Mouse (Mus musculus): Measurements from ENCODE around the gene Mical3. TPM values are rescaled to one million over a fixed set of nuclear protein-coding genes. Genes with fewer than 3 reads are reported as not detected.

Gene Mical3
- polyA plus RNA-seq, 1 experiment from 2014 or later, result 20.0 TPM

GRCm38 (mm10) chr6:121063771-121064170 lies 67.0 kb downstream of the Mical3 start:
- no peak for ATAC-seq (ENCODE audit: low FRiP score, low TSS enrichment)
- H3K9me3 ChIP-seq (ENCODE audit: control insufficient read depth, low read length), result no peaks in the 10 kb centered on the region
- H3K4me3 ChIP-seq (ENCODE audit: low read length), result no peak overlapping the region
- no peaks in the 10 kb centered on the region for H3K36me3 ChIP-seq (ENCODE audit: control insufficient read depth, insufficient read depth, low read length)
- 75% methylated on average over 8 of the region's 8 CpGs for WGBS
- peak overlapping the region; percentile 73 for H3K27ac ChIP-seq (ENCODE audit: low read depth, low read length)
- no peaks in the 10 kb centered on the region for H3K27me3 ChIP-seq (ENCODE audit: control insufficient read depth, insufficient read depth, low read length)
- H3K4me1 ChIP-seq (ENCODE audit: control insufficient read depth, insufficient read depth, low read length), result peaks cover 52% of the 10 kb centered on the region
- no peak overlapping the region; the same call in 1 of the 2 replicates for H3K9ac ChIP-seq (ENCODE audit: low read depth, low read length)
- no peak overlapping the region for H3K4me2 ChIP-seq (replicated peaks; ENCODE audit: low read depth, low read length)

DNA sequence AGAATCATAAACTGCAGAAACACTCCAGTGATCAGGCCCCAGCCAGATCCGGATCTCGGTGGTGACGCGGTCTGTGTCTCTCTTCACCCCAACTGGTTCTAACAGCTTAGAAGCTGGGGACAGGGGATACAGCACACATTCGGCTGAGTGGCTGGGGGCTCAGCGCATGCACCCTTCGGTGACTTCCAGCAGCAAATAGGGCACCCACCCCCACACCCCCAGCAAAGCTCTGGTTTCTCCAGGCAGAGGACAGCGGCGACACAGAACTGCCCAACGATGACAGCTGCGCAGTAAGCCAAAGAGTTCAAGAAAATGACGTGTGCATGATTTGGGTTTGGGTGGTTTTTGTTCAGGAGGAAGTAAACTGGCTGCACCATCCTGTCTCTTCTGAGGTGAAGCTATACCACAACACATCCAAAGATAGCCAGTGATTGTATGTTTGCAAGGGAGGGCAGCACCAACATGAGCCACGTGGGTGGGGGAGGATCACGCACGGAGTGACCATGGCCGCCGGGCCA lies 67.8 kb downstream of the Mical3 start:
- 79% methylated on average over 17 of the region's 17 CpGs for WGBS
- H3K27me3 ChIP-seq (ENCODE audit: control insufficient read depth, insufficient read depth, low read length), result no peaks in the 10 kb centered on the region
- peaks cover 47% of the 10 kb centered on the region for H3K4me1 ChIP-seq (ENCODE audit: control insufficient read depth, insufficient read depth, low read length)
- ATAC-seq (ENCODE audit: low FRiP score, low TSS enrichment), result peak; percentile 39; the same call in 1 of the 2 replicates
- H3K9me3 ChIP-seq (ENCODE audit: control insufficient read depth, low read length), result no peaks in the 10 kb centered on the region
- H3K4me3 ChIP-seq (ENCODE audit: low read length), result no peak overlapping the region
- H3K27ac ChIP-seq (ENCODE audit: low read depth, low read length), result no peak overlapping the region; the same call in 1 of the 2 replicates
- H3K9ac ChIP-seq (ENCODE audit: low read depth, low read length), result no peak overlapping the region
- no peak overlapping the region for H3K4me2 ChIP-seq (replicated peaks; ENCODE audit: low read depth, low read length)
- H3K36me3 ChIP-seq (ENCODE audit: control insufficient read depth, insufficient read depth, low read length), result no peaks in the 10 kb centered on the region

DNA sequence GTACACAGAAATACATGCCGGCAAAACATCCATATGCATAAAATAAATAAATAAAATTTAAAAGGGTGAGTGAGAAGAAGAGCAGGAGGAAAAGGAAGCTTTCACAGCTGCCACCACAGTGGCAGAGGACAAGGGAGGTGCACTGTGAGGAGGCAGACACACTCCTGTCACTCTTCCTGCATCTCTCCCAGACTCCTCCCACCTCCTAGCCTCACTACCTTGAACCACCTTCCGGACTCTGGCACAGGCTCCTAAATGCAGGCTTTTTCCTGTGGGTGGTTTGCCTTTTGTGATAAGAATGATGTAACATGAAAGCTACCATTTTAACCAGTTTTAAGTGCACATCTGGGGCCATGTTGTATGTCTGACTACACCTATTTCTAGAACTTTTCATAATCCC lies 72.8 kb downstream of the Mical3 start:
- Histone ChIP-seq H3K27ac (ENCODE audit: low read depth, low read length) (no peak overlapping the region), H3K36me3 (ENCODE audit: control insufficient read depth, insufficient read depth, low read length) (no peaks in the 10 kb centered on the region), H3K4me3 (ENCODE audit: low read length) (no peak overlapping the region), H3K9me3 (ENCODE audit: control insufficient read depth, low read length) (no peaks in the 10 kb centered on the region), H3K4me1 (ENCODE audit: control insufficient read depth, insufficient read depth, low read length) (peaks cover 17% of the 10 kb centered on the region), H3K4me2 (replicated peaks; ENCODE audit: low read depth, low read length) (no peak overlapping the region), H3K27me3 (ENCODE audit: control insufficient read depth, insufficient read depth, low read length) (no peaks in the 10 kb centered on the region), H3K9ac (ENCODE audit: low read depth, low read length) (no peak overlapping the region)
- ATAC-seq (ENCODE audit: low FRiP score, low TSS enrichment), result no peak
- 89% methylated on average over 2 of the region's 2 CpGs for WGBS

DNA sequence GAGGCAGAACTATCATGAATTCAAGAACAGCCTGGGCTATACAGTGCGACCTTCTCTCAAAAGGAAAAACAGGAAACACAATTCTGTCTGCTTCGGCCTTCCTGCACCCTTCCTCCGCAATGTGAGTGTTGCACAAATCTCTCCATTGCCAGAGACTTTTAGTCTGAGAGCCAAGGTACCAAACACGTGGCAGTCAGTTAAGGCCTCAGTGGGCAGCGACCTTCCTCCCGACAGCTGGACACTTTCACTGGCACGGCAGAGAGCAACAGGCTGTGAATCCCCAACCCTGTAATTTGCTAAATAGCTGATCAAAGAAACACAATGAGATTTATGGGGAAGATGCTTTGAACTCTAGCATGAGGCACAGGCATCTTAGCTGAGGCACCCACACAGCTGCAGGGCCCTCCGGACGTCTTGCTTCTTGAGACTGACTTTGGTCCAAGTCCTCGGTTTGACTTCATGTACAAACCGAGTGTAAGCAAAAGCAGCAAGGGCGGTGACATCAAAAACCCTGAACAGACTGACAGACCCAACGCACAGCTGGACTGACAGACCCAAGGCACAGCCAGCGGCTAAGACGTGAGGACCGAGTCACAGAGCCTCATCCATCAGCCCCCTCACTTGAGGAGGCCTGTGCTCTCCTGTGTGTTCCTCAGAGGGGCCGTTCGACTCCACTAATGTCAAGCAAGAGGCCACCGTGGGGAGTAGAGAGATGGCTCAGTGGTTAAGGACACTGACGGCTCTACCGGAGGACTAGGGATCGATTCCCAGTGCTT lies 73.4 kb downstream of the Mical3 start:
- 47% methylated on average over 22 of the region's 22 CpGs for WGBS
- H3K4me2 ChIP-seq (replicated peaks; ENCODE audit: low read depth, low read length), result no peak overlapping the region
- no peaks in the 10 kb centered on the region for H3K27me3 ChIP-seq (ENCODE audit: control insufficient read depth, insufficient read depth, low read length)
- no peak overlapping the region for H3K4me3 ChIP-seq (ENCODE audit: low read length)
- H3K27ac ChIP-seq (ENCODE audit: low read depth, low read length), result no peak overlapping the region
- H3K4me1 ChIP-seq (ENCODE audit: control insufficient read depth, insufficient read depth, low read length), result peaks cover 13% of the 10 kb centered on the region
- H3K9me3 ChIP-seq (ENCODE audit: control insufficient read depth, low read length), result no peaks in the 10 kb centered on the region
- H3K9ac ChIP-seq (ENCODE audit: low read depth, low read length), result no peak overlapping the region
- H3K36me3 ChIP-seq (ENCODE audit: control insufficient read depth, insufficient read depth, low read length), result no peaks in the 10 kb centered on the region
- peak; percentile 26; the same call in 1 of the 2 replicates for ATAC-seq (ENCODE audit: low FRiP score, low TSS enrichment)

- no peak overlapping the region for H3K4me3 ChIP-seq (ENCODE audit: low read length)
- H3K9ac ChIP-seq (ENCODE audit: low read depth, low read length), result no peak overlapping the region
- ATAC-seq (ENCODE audit: low FRiP score, low TSS enrichment), result no peak
- H3K4me2 ChIP-seq (replicated peaks; ENCODE audit: low read depth, low read length), result no peak overlapping the region
- H3K36me3 ChIP-seq (ENCODE audit: control insufficient read depth, insufficient read depth, low read length), result no peaks in the 10 kb centered on the region
- 50% methylated on average over 3 of the region's 3 CpGs for WGBS
- no peaks in the 10 kb centered on the region for H3K27me3 ChIP-seq (ENCODE audit: control insufficient read depth, insufficient read depth, low read length)
- peaks cover 10% of the 10 kb centered on the region; the same call in 1 of the 2 replicates for H3K4me1 ChIP-seq (ENCODE audit: control insufficient read depth, insufficient read depth, low read length)
- H3K27ac ChIP-seq (ENCODE audit: low read depth, low read length), result no peak overlapping the region
- H3K9me3 ChIP-seq (ENCODE audit: control insufficient read depth, low read length), result no peaks in the 10 kb centered on the region
Measured at GRCm38 (mm10) chr6:121055496-121055895, 75.3 kb downstream of the Mical3 start.

GRCm38 (mm10) chr6:121054908-121055307 lies 75.9 kb downstream of the Mical3 start:
- Histone ChIP-seq H3K4me2 (replicated peaks; ENCODE audit: low read depth, low read length) (no peak overlapping the region), H3K4me3 (ENCODE audit: low read length) (no peak overlapping the region), H3K27me3 (ENCODE audit: control insufficient read depth, insufficient read depth, low read length) (no peaks in the 10 kb centered on the region), H3K36me3 (ENCODE audit: control insufficient read depth, insufficient read depth, low read length) (no peaks in the 10 kb centered on the region), H3K9me3 (ENCODE audit: control insufficient read depth, low read length) (no peaks in the 10 kb centered on the region), H3K9ac (ENCODE audit: low read depth, low read length) (no peak overlapping the region), H3K27ac (ENCODE audit: low read depth, low read length) (no peak overlapping the region), H3K4me1 (ENCODE audit: control insufficient read depth, insufficient read depth, low read length) (peaks cover 10% of the 10 kb centered on the region; the same call in 1 of the 2 replicates)
- ATAC-seq (ENCODE audit: low FRiP score, low TSS enrichment), result no peak
- 83% methylated on average over 9 of the region's 9 CpGs for WGBS

DNA sequence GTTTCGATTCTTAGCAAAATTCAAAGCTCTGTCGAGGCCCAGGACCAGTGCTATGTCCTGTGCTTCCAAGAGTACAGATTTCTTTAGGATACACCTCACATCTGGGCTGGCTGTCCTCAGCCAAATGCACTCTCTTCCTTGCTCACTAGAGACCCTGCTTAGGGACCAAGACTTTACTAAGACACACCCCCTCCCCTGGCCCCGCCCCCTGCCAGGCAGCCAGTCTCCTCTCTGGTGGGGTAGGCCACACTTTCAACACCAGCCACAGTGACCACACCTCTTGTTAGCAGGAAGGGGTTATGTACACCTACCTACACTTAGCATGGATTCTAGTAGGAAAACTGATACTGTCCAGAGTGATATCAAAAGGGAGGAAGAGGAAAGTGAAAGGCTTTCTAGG lies 76.5 kb downstream of the Mical3 start:
- no peak overlapping the region for H3K9ac ChIP-seq (ENCODE audit: low read depth, low read length)
- no peaks in the 10 kb centered on the region for H3K27me3 ChIP-seq (ENCODE audit: control insufficient read depth, insufficient read depth, low read length)
- no peak overlapping the region for H3K4me3 ChIP-seq (ENCODE audit: low read length)
- no peaks in the 10 kb centered on the region for H3K9me3 ChIP-seq (ENCODE audit: control insufficient read depth, low read length)
- ATAC-seq (ENCODE audit: low FRiP score, low TSS enrichment), result peak; percentile 36; the same call in 1 of the 2 replicates
- H3K27ac ChIP-seq (ENCODE audit: low read depth, low read length), result no peak overlapping the region
- peaks cover 10% of the 10 kb centered on the region; the same call in 1 of the 2 replicates for H3K4me1 ChIP-seq (ENCODE audit: control insufficient read depth, insufficient read depth, low read length)
- H3K36me3 ChIP-seq (ENCODE audit: control insufficient read depth, insufficient read depth, low read length), result no peaks in the 10 kb centered on the region
- H3K4me2 ChIP-seq (replicated peaks; ENCODE audit: low read depth, low read length), result no peak overlapping the region
- WGBS, result 67% methylated on average over 3 of the region's 3 CpGs

DNA sequence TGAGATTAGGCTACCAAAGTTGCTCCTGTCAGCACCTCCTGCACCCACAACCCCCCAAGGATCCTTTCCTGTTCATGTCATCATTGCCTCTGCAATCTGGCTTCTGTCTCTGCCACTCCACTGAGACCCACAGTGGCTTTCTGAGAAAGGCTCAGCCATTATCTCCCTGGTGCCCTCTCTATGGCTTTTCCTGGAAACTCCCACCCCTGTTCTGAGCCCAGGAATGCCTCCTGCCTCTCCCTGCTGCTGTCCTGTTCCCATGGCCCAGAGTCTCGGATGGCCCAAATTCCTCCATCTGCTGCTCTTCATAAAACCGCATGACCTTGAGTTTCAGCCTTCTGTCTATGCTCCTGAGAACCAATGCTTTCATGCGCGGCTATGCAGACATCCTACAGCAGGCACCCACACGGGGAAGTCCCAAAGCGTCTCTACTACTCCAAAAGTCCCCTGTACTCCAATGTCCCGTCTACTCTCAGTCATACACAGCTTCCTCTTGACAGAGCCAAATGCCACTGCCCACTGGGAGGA lies 77.2 kb downstream of the Mical3 start:
- H3K9me3 ChIP-seq (ENCODE audit: control insufficient read depth, low read length), result no peaks in the 10 kb centered on the region
- no peak overlapping the region for H3K4me2 ChIP-seq (replicated peaks; ENCODE audit: low read depth, low read length)
- no peak overlapping the region for H3K4me3 ChIP-seq (ENCODE audit: low read length)
- 80% methylated on average over 7 of the region's 7 CpGs for WGBS
- no peak for ATAC-seq (ENCODE audit: low FRiP score, low TSS enrichment)
- peaks cover 12% of the 10 kb centered on the region; the same call in 1 of the 2 replicates for H3K4me1 ChIP-seq (ENCODE audit: control insufficient read depth, insufficient read depth, low read length)
- no peaks in the 10 kb centered on the region for H3K36me3 ChIP-seq (ENCODE audit: control insufficient read depth, insufficient read depth, low read length)
- no peaks in the 10 kb centered on the region for H3K27me3 ChIP-seq (ENCODE audit: control insufficient read depth, insufficient read depth, low read length)
- no peak overlapping the region for H3K27ac ChIP-seq (ENCODE audit: low read depth, low read length)
- no peak overlapping the region for H3K9ac ChIP-seq (ENCODE audit: low read depth, low read length)
